Mouse (Mus musculus) myocyte (in vitro differentiated cells): ENCODE results near the gene Grm8. TPM values are rescaled to one million over a fixed set of nuclear protein-coding genes. Genes with fewer than 3 reads are reported as not detected.

Experiments used
- H3K27me3 ChIP-seq: one replicate; pipeline ENCODE4 v1.6.1; 2011; ENCODE audit not compliant: control insufficient read depth, insufficient read depth, insufficient read length
- H3K36me3 ChIP-seq: one replicate; pipeline ENCODE4 v1.6.1; 2011; ENCODE audit not compliant: control insufficient read depth, insufficient read depth
- H3K4me2 ChIP-seq: one replicate; pipeline ENCODE4 v1.6.1; 2011; ENCODE audit warnings: low read depth, control low read depth
- H3K4me3 ChIP-seq: one replicate; pipeline ENCODE4 v1.5.1; 2011; ENCODE audit warnings: mild to moderate bottlenecking, control low read depth, moderate library complexity
- H3K79me2 ChIP-seq: one replicate; pipeline ENCODE4 v1.6.1; 2011; ENCODE audit not compliant: control insufficient read depth, insufficient read depth
- H3ac ChIP-seq: one replicate; pipeline ENCODE4 v1.6.1; 2011; ENCODE audit not compliant: control insufficient read depth, insufficient read length
- CEBPB ChIP-seq: IDR thresholded peaks from 2 replicates; pipeline ENCODE4 v1.6.1; 2011; ENCODE audit warnings: mild to moderate bottlenecking, moderate library complexity; ENCODE audit not compliant: poor library complexity, insufficient read depth, severe bottlenecking
- E2F4 ChIP-seq: IDR thresholded peaks from one replicate; pipeline ENCODE4 v1.6.1; 2011; ENCODE audit warnings: mild to moderate bottlenecking, control low read depth, moderate library complexity; ENCODE audit not compliant: insufficient read depth
- MAX ChIP-seq: IDR thresholded peaks from one replicate; pipeline ENCODE4 v1.6.1; 2011; ENCODE audit warnings: low read depth, mild to moderate bottlenecking, control low read depth
- MYOD1 ChIP-seq, 3 experiments: IDR thresholded peaks; one replicate each; pipeline ENCODE4 v1.6.1; 2011; ENCODE audit warnings: control low read depth in 2 of 3, low read depth in 2 of 3, mild to moderate bottlenecking in 2 of 3, moderate library complexity in 1 of 3; ENCODE audit not compliant: insufficient read length in 2 of 3, control insufficient read depth in 1 of 3
- MYOG ChIP-seq, 3 experiments: IDR thresholded peaks; one replicate each; pipeline ENCODE4 v1.6.1; 2011; ENCODE audit warnings: control low read depth in 2 of 3, low read depth in 2 of 3, mild to moderate bottlenecking in 2 of 3; ENCODE audit not compliant: insufficient read length in 2 of 3, control insufficient read depth in 1 of 3, insufficient read depth in 1 of 3
- POLR2A ChIP-seq: IDR thresholded peaks from one replicate; pipeline ENCODE4 v1.6.1; 2011; ENCODE audit warnings: low read depth, mild to moderate bottlenecking, control low read depth, moderate library complexity; ENCODE audit not compliant: insufficient read length
- POLR2AphosphoS2 ChIP-seq: IDR thresholded peaks from one replicate; pipeline ENCODE4 v1.6.1; 2011; ENCODE audit warnings: low read depth, control low read depth; ENCODE audit not compliant: insufficient read length
- REST ChIP-seq: IDR thresholded peaks from one replicate; pipeline ENCODE4 v1.6.1; 2011; ENCODE audit warnings: mild to moderate bottlenecking, control low read depth, moderate library complexity; ENCODE audit not compliant: insufficient read depth, insufficient read length
- SRF ChIP-seq: IDR thresholded peaks from one replicate; pipeline ENCODE4 v1.6.1; 2011; ENCODE audit warnings: low read depth; ENCODE audit not compliant: control insufficient read depth, insufficient read length
- TCF12 ChIP-seq: IDR thresholded peaks from one replicate; pipeline ENCODE4 v1.6.1; 2011; ENCODE audit warnings: mild to moderate bottlenecking, control low read depth; ENCODE audit not compliant: poor library complexity, insufficient read depth, severe bottlenecking
- TCF3 ChIP-seq: IDR thresholded peaks from one replicate; pipeline ENCODE4 v1.6.1; 2011; ENCODE audit warnings: low read depth, control low read depth; ENCODE audit not compliant: insufficient read length
- USF1 ChIP-seq: IDR thresholded peaks from one replicate; pipeline ENCODE4 v1.6.1; 2011; ENCODE audit warnings: low read depth, mild to moderate bottlenecking, control low read depth, moderate library complexity
- polyA plus RNA-seq: library from polyadenylated mRNA; unstranded; fragments of >200 nt; fragmentation: generic; extraction: Trizol; gene quantifications from one replicate; pipeline ENCODE4 v1.2.1, GENCODE M21; 2012; ENCODE audit warnings: missing spikeins

Gene Grm8
- polyA plus RNA-seq, 1 experiment, result not detected

DNA sequence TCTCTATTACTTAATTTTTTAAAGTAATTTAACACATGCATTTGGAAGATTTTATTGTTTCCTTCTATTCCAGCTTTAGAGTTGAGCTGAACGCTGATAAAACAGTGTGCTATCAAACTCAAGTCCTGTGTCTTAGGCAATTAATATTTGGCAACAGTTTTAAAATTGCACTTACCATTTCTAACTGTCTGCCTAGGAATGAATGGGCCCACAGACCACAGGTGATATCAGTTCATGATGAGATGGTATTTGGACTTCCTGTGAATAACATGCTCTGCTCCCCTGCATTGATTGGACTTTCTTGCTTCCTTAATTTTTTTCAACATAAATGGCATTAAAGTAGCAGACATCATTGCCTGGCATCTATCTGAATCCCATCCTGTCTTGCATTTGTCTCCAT is 232.8 kb downstream of the Grm8 start:
- Histone ChIP-seq H3K4me2 (no peak overlapping the region), H3K27me3 (no peaks in the 10 kb centered on the region), H3K79me2 (no peaks in the 10 kb centered on the region), H3K36me3 (no peaks in the 10 kb centered on the region), H3ac (no peak overlapping the region), H3K4me3 (no peak overlapping the region)
- TF ChIP-seq USF1 (no peak), TCF12 (no peak), MAX (no peak), MYOD1 (IDR thresholded peaks at IDR 0.05; ENCODE audit: control insufficient read depth in 1 of 3, insufficient read length in 2 of 3, low read depth in 2 of 3) (no peak), SRF (no peak), POLR2A (no peak), POLR2AphosphoS2 (no peak)

DNA sequence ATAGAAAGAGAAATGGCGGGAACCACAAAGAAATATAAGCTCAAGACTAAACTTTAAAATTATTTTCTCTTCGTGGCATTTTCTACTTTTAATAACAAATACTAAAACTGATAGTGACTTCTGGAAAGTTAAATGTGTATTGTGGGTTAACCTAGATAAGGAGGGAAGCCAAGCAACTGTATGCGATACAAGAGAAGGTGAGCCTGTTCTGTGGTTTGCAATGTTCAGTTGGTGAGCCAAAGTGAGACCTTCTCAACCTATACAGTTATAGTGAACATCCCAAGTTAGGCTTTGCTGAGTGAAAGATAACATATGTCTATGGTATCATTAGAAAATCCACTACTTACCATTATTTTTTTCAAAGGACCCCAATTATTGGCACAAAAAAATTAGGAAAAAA is 233.6 kb downstream of the Grm8 start:
- no peak overlapping the region for H3K4me3 ChIP-seq
- no peaks in the 10 kb centered on the region for H3K27me3 ChIP-seq
- H3K79me2 ChIP-seq, result no peaks in the 10 kb centered on the region
- no peak for TF ChIP-seq CEBPB
- TF ChIP-seq REST, result no peak
- TF ChIP-seq SRF, result no peak
- TF ChIP-seq POLR2AphosphoS2, result no peak
- no peak for TF ChIP-seq MYOD1 (IDR thresholded peaks at IDR 0.05; ENCODE audit: control insufficient read depth in 1 of 3, insufficient read length in 2 of 3, low read depth in 2 of 3)
- no peak for TF ChIP-seq E2F4
- TF ChIP-seq MYOG (IDR thresholded peaks at IDR 0.05; ENCODE audit: control insufficient read depth in 1 of 3, insufficient read depth in 1 of 3, insufficient read length in 2 of 3, low read depth in 2 of 3), result no peak
- TF ChIP-seq TCF3, result no peak
- no peak for TF ChIP-seq POLR2A
- no peak for TF ChIP-seq MAX
- TF ChIP-seq USF1, result no peak
- TF ChIP-seq TCF12, result no peak
- H3K36me3 ChIP-seq, result no peaks in the 10 kb centered on the region
- no peak overlapping the region for H3K4me2 ChIP-seq
- H3ac ChIP-seq, result no peak overlapping the region

DNA sequence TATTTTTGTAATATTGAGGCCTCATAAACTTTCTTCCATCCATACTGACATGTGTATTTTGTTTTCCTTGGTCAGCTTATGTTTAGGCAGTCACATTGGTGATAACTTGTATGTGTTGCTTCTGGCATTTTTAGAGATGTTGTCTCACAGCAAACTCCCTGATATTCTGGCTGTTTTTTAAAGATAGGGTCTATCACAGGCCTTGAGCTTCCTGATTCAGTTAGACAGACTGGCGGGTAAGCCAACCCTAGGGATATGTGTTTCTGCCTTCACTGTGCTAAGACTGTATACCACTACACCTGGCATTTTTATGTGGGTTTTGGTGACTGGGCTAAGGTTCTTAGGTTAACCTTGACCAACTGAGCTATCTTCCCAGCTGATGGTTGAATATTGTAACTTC is 239.8 kb downstream of the Grm8 start:
- no peak overlapping the region for H3ac ChIP-seq
- no peaks in the 10 kb centered on the region for H3K36me3 ChIP-seq
- H3K27me3 ChIP-seq, result no peaks in the 10 kb centered on the region
- no peak overlapping the region for H3K4me2 ChIP-seq
- H3K4me3 ChIP-seq, result no peak overlapping the region
- H3K79me2 ChIP-seq, result no peaks in the 10 kb centered on the region
- TF ChIP-seq USF1, result no peak
- TF ChIP-seq MYOD1 (IDR thresholded peaks at IDR 0.05; ENCODE audit: control insufficient read depth in 1 of 3, insufficient read length in 2 of 3, low read depth in 2 of 3), result no peak
- no peak for TF ChIP-seq MYOG (IDR thresholded peaks at IDR 0.05; ENCODE audit: control insufficient read depth in 1 of 3, insufficient read depth in 1 of 3, insufficient read length in 2 of 3, low read depth in 2 of 3)
- TF ChIP-seq SRF, result no peak
- TF ChIP-seq CEBPB, result no peak
- TF ChIP-seq TCF12, result no peak
- TF ChIP-seq E2F4, result no peak
- TF ChIP-seq MAX, result no peak
- TF ChIP-seq REST, result no peak
- no peak for TF ChIP-seq TCF3
- no peak for TF ChIP-seq POLR2AphosphoS2
- no peak for TF ChIP-seq POLR2A

DNA sequence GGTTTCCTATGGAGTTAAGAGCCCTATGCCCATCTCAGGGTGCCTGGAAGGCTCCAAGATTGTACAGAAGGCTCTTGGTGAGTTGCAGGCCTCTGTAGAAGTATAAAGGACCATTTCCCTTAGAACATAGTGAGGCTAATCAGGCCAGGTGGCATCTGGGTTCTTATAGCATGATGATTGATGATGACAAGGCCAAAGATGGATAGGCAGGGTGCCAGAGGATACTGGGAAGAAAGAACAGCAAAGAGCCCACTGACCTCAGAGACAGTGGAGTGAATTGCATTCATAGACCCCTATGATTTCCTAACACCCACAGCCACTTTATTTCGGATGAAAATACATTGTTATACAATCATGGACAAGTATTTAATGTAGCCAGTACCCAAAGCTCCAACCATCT is 242.1 kb downstream of the Grm8 start:
- Histone ChIP-seq H3K36me3 (no peaks in the 10 kb centered on the region), H3K79me2 (no peaks in the 10 kb centered on the region), H3K4me3 (no peak overlapping the region), H3K4me2 (no peak overlapping the region), H3ac (no peak overlapping the region), H3K27me3 (no peaks in the 10 kb centered on the region)
- TF ChIP-seq E2F4, result no peak
- TF ChIP-seq SRF, result no peak
- no peak for TF ChIP-seq MAX
- no peak for TF ChIP-seq CEBPB
- no peak for TF ChIP-seq TCF3
- TF ChIP-seq TCF12, result no peak
- TF ChIP-seq MYOD1 (IDR thresholded peaks at IDR 0.05; ENCODE audit: control insufficient read depth in 1 of 3, insufficient read length in 2 of 3, low read depth in 2 of 3), result no peak
- no peak for TF ChIP-seq REST
- no peak for TF ChIP-seq USF1
- no peak for TF ChIP-seq MYOG (IDR thresholded peaks at IDR 0.05; ENCODE audit: control insufficient read depth in 1 of 3, insufficient read depth in 1 of 3, insufficient read length in 2 of 3, low read depth in 2 of 3)
- no peak for TF ChIP-seq POLR2A
- TF ChIP-seq POLR2AphosphoS2, result no peak

DNA sequence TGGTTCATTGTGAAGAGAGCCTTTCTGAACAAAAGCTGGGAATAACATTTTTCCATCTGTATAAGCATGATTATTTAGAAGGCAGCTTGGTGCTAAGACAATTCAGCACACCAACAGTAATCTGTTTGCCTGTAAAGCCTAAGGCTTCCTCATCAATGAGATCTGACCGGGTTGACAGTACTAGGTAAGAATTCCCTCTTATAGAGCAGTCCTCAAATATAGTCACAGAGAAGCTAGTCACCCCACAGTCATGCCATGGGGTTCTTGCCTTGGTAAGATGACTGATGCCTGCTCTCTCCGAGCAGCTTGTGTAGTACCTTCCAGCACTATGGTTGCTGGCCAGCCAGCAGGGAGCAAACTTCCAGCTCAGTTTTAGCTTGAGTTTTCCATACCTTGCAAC is 246.6 kb downstream of the Grm8 start:
- H3K36me3 ChIP-seq, result no peaks in the 10 kb centered on the region
- no peak for TF ChIP-seq POLR2A
- TF ChIP-seq SRF, result no peak
- no peak for TF ChIP-seq REST
- H3K27me3 ChIP-seq, result no peaks in the 10 kb centered on the region
- H3K4me2 ChIP-seq, result no peak overlapping the region
- H3K4me3 ChIP-seq, result no peak overlapping the region
- H3ac ChIP-seq, result no peak overlapping the region
- H3K79me2 ChIP-seq, result no peaks in the 10 kb centered on the region
